Mouse (Mus musculus) ES-E14 (cell line): ENCODE data around the gene Dab2ip. TPM values are rescaled to one million over a fixed set of nuclear protein-coding genes. Genes with fewer than 3 reads are reported as not detected.

Experiments used
- DNase-seq: peaks from one replicate; pipeline ENCODE4 v3.0.0-alpha.2; 2013; ENCODE audit warnings: low read depth, low spot score
- H3K27ac ChIP-seq: 2 replicates; pipeline ENCODE4 v1.5.1; 2012; ENCODE audit warnings: low read depth, mild to moderate bottlenecking, low read length, moderate library complexity, mixed read lengths; ENCODE audit not compliant: poor library complexity, insufficient read depth, severe bottlenecking
- H3K36me3 ChIP-seq: 2 replicates; pipeline ENCODE4 v1.6.1; 2012; ENCODE audit warnings: mild to moderate bottlenecking, low read length, moderate library complexity, mixed read lengths; ENCODE audit not compliant: control insufficient read depth, poor library complexity, insufficient read depth, severe bottlenecking
- H3K4me1 ChIP-seq, 2 experiments: fragments of 150-350 bp in 1 of 2; sonication (generic) in 1 of 2; 2 replicates each; pipeline ENCODE4 v1.6.1; 2012; ENCODE audit warnings: low read length in 2 of 2, mild to moderate bottlenecking in 1 of 2, mixed read lengths in 1 of 2; ENCODE audit not compliant: control insufficient read depth in 2 of 2, insufficient read depth in 2 of 2, poor library complexity in 1 of 2
- H3K4me3 ChIP-seq, 2 experiments: fragments of 150-350 bp in 1 of 2; sonication (generic) in 1 of 2; 2 replicates each; pipeline ENCODE4 v1.5.1; 2012; ENCODE audit warnings: low read length in 2 of 2, low read depth in 1 of 2, mild to moderate bottlenecking in 1 of 2, mixed read lengths in 1 of 2; ENCODE audit not compliant: insufficient read depth in 1 of 2, poor library complexity in 1 of 2, severe bottlenecking in 1 of 2
- H3K9ac ChIP-seq: 2 replicates; pipeline ENCODE4 v1.6.1; 2012; ENCODE audit warnings: low read depth, mild to moderate bottlenecking, low read length, mixed read lengths; ENCODE audit not compliant: poor library complexity, insufficient read depth, severe bottlenecking
- H3K9me3 ChIP-seq: fragments of 150-350 bp; sonication (generic); 2 replicates; pipeline ENCODE4 v1.6.1; 2012; ENCODE audit warnings: low read depth, mild to moderate bottlenecking, low read length; ENCODE audit not compliant: control insufficient read depth, insufficient read depth
- CHD2 ChIP-seq: IDR thresholded peaks from 2 replicates; pipeline ENCODE4 v1.6.1; 2014; ENCODE audit warnings: mild to moderate bottlenecking, low read depth, low read length, inconsistent platforms
- HCFC1 ChIP-seq: IDR thresholded peaks from 2 replicates; pipeline ENCODE4 v1.6.1; 2012; ENCODE audit warnings: low read length, inconsistent platforms, borderline replicate concordance; ENCODE audit not compliant: insufficient read depth
- MAFK ChIP-seq: IDR thresholded peaks from 2 replicates; pipeline ENCODE4 v1.6.1; 2014; ENCODE audit warnings: mild to moderate bottlenecking, low read depth, low read length, inconsistent platforms; ENCODE audit not compliant: insufficient read depth
- ZC3H11A ChIP-seq: IDR thresholded peaks from 2 replicates; pipeline ENCODE4 v1.6.1; 2012; ENCODE audit warnings: low read depth, mild to moderate bottlenecking, inconsistent platforms, low read length, borderline replicate concordance
- ZNF384 ChIP-seq: IDR thresholded peaks from 2 replicates; pipeline ENCODE4 v1.6.1; 2012; ENCODE audit warnings: low read depth, low read length, inconsistent platforms
- in situ Hi-C, 2 experiments: fragments of 600-800 bp; cut with MboI; formaldehyde crosslinking; loops; one replicate each; pipeline ENCODE4 v1.15.1; 2025; ENCODE audit warnings: low sequenced_read_pairs in 2 of 2, inconsistent platforms in 1 of 2; ENCODE audit not compliant: unreplicated experiment in 2 of 2
- total RNA-seq: library from RNA; depleted of rRNA; stranded (reverse); fragments of 300-350 nt; gene quantifications from 2 replicates; pipeline ENCODE4 v1.2.3, GENCODE M21; 2012

The Dab2ip gene
- total RNA-seq, 1 experiment: 46.9 TPM

GRCm38 (mm10) chr2:35629126-35629525 lies 71.1 kb downstream of the Dab2ip start:
- in situ Hi-C loops: loop anchor here in 1 of 2 experiments (25.0 kb wide), 1 partner anchor 283 kb away; no protein-coding TSS in a partner anchor
- Histone ChIP-seq H3K9ac (no peak overlapping the region), H3K9me3 (no peaks in the 10 kb centered on the region), H3K4me1 (no peaks in the 10 kb centered on the region), H3K36me3 (no peaks in the 10 kb centered on the region), H3K27ac (no peak overlapping the region), H3K4me3 (no peak overlapping the region)
- no peak for DNase-seq
- TF ChIP-seq ZNF384: no peak
- TF ChIP-seq HCFC1: no peak
- TF ChIP-seq MAFK: no peak
- TF ChIP-seq ZC3H11A: no peak
- TF ChIP-seq CHD2: no peak

GRCm38 (mm10) chr2:35633392-35633791 lies 75.3 kb downstream of the Dab2ip start:
- Histone ChIP-seq H3K27ac (no peak overlapping the region), H3K9ac (no peak overlapping the region), H3K9me3 (no peaks in the 10 kb centered on the region), H3K36me3 (no peaks in the 10 kb centered on the region), H3K4me3 (no peak overlapping the region), H3K4me1 (peaks cover 0 to 4% of the 10 kb centered on the region in 2 experiments; a peak in 1 of 4 replicates)
- no peak for DNase-seq
- in situ Hi-C loops: loop anchor here (10.0 to 25.0 kb wide), 2 partner anchors 89 to 279 kb away; no protein-coding TSS in a partner anchor
- TF ChIP-seq ZC3H11A (no peak), MAFK (no peak), HCFC1 (no peak), ZNF384 (no peak), CHD2 (no peak)

- H3K9me3 ChIP-seq: no peaks in the 10 kb centered on the region
- TF ChIP-seq HCFC1: no peak
- TF ChIP-seq MAFK: no peak
- TF ChIP-seq ZC3H11A: no peak
- TF ChIP-seq CHD2: no peak
- no peak for TF ChIP-seq ZNF384
- H3K4me3 ChIP-seq: no peak overlapping the region
- H3K27ac ChIP-seq: no peak overlapping the region
- no peak overlapping the region for H3K9ac ChIP-seq
- in situ Hi-C loops: loop anchor here (10.0 to 25.0 kb wide), 2 partner anchors 90 to 277 kb away; no protein-coding TSS in a partner anchor
- H3K36me3 ChIP-seq: no peaks in the 10 kb centered on the region
- H3K4me1 ChIP-seq: peaks cover 0 to 4% of the 10 kb centered on the region in 2 experiments; a peak in 1 of 4 replicates
- DNase-seq: no peak
Measured at GRCm38 (mm10) chr2:35634963-35635362, 76.9 kb downstream of the Dab2ip start.

GRCm38 (mm10) chr2:35635541-35635940 lies 77.5 kb downstream of the Dab2ip start:
- Histone ChIP-seq H3K9ac (no peak overlapping the region), H3K4me1 (peaks cover 0 to 7% of the 10 kb centered on the region in 2 experiments; a peak in 1 of 4 replicates), H3K36me3 (no peaks in the 10 kb centered on the region), H3K27ac (no peak overlapping the region), H3K4me3 (no peak overlapping the region), H3K9me3 (no peaks in the 10 kb centered on the region)
- in situ Hi-C loops: loop anchor here (10.0 to 25.0 kb wide), 2 partner anchors 91 to 277 kb away; no protein-coding TSS in a partner anchor
- peak; percentile 42 for DNase-seq
- TF ChIP-seq CHD2 (no peak), ZC3H11A (no peak), HCFC1 (no peak), ZNF384 (no peak)
